Mouse (Mus musculus) embryonic facial prominence, embryonic 12.5 days (tissue): ENCODE measurements at regions not wholly inside any gene's neighbourhood (a gene's known extent, or its start where the extent isn't known, plus 50 kb on each side); places are given as distances from the start of the nearest gene placed in this dataset.
"Not testable (repeated sequence)": the region's sequence is repeated elsewhere in the genome, so short reads cannot be mapped to it uniquely, and the experiment has no call there.

Experiments
- ATAC-seq: fragments of 200-750 bp; cut with Nextera tagmentation; 2 replicates; pipeline ENCODE4 v1.8.0; 2017; ENCODE audit not compliant: insufficient number of reproducible peaks, insufficient read depth, low FRiP score, low TSS enrichment
- H3K27ac ChIP-seq: fragments of 300-500 bp; sonication (generic); 2 replicates; pipeline ENCODE4 v1.5.1; 2016; ENCODE audit warnings: mild to moderate bottlenecking
- H3K27me3 ChIP-seq: fragments of 300-500 bp; sonication (generic); 2 replicates; pipeline ENCODE4 v1.6.1; 2016; ENCODE audit warnings: mild to moderate bottlenecking, moderate library complexity
- H3K36me3 ChIP-seq: fragments of 300-500 bp; sonication (generic); 2 replicates; pipeline ENCODE4 v1.6.1; 2016; ENCODE audit warnings: mild to moderate bottlenecking
- H3K4me1 ChIP-seq: fragments of 300-500 bp; sonication (generic); 2 replicates; pipeline ENCODE4 v1.6.1; 2016
- H3K4me2 ChIP-seq: fragments of 300-500 bp; sonication (generic); replicated peaks from 2 replicates; pipeline ENCODE4 v1.6.1; 2016; ENCODE audit warnings: mild to moderate bottlenecking, moderate library complexity
- H3K4me3 ChIP-seq: fragments of 300-500 bp; sonication (generic); 2 replicates; pipeline ENCODE4 v1.5.1; 2016; ENCODE audit warnings: mild to moderate bottlenecking
- H3K9ac ChIP-seq: fragments of 300-500 bp; sonication (generic); 2 replicates; pipeline ENCODE4 v1.6.1; 2016; ENCODE audit warnings: mild to moderate bottlenecking, moderate library complexity
- H3K9me3 ChIP-seq: fragments of 300-500 bp; sonication (generic); 2 replicates; pipeline ENCODE4 v1.6.1; 2016; ENCODE audit warnings: mild to moderate bottlenecking, moderate library complexity
- WGBS: fragments of 180-500 bp; shearing (Covaris S2); methylation state at CpG from one replicate; pipeline ENCODE4 v1.1.7; 2016; 5-methylcytosine and 5-hydroxymethylcytosine counted together

GRCm38 (mm10) chr13:26119363-26119762, 650.6 kb downstream of the Hdgfl1 start:
- H3K4me2 ChIP-seq, result no peak overlapping the region
- no peaks in the 10 kb centered on the region for H3K36me3 ChIP-seq
- H3K4me1 ChIP-seq, result 0 out of 2 replicates have a peak, but pooled peaks cover 4% of the 10 kb centered on the region
- no peaks in the 10 kb centered on the region for H3K27me3 ChIP-seq
- no peak for ATAC-seq
- H3K9ac ChIP-seq, result no peak overlapping the region
- H3K9me3 ChIP-seq, result no peaks in the 10 kb centered on the region
- WGBS, result 23% methylated on average over 1 of the region's 1 CpGs
- H3K27ac ChIP-seq, result no peak overlapping the region
- H3K4me3 ChIP-seq, result no peak overlapping the region

- Histone ChIP-seq H3K9ac (no peak overlapping the region), H3K36me3 (no peaks in the 10 kb centered on the region), H3K4me3 (no peak overlapping the region), H3K9me3 (no peaks in the 10 kb centered on the region), H3K27ac (no peak overlapping the region), H3K27me3 (no peaks in the 10 kb centered on the region), H3K4me1 (0 out of 2 replicates have a peak, but pooled peaks cover under 1% of the 10 kb centered on the region), H3K4me2 (no peak overlapping the region)
- ATAC-seq, result no peak
- WGBS, result 87% methylated on average over 7 of the region's 7 CpGs
Observed at GRCm38 (mm10) chr13:26114136-26114535, 655.8 kb downstream of the Hdgfl1 start.

- not testable (repeated sequence) for H3K9me3 ChIP-seq, ATAC-seq
- 75% methylated on average over 1 of the region's 1 CpGs for WGBS
Observed at GRCm38 (mm10) chr13:26113723-26114122, 656.2 kb downstream of the Hdgfl1 start.

GRCm38 (mm10) chr13:26112579-26112978, 657.4 kb downstream of the Hdgfl1 start:
- H3K9ac ChIP-seq, result no peak overlapping the region
- no peaks in the 10 kb centered on the region for H3K36me3 ChIP-seq
- ATAC-seq, result no peak
- H3K27ac ChIP-seq, result no peak overlapping the region
- H3K4me2 ChIP-seq, result no peak overlapping the region
- H3K9me3 ChIP-seq, result no peaks in the 10 kb centered on the region
- H3K4me1 ChIP-seq, result no peaks in the 10 kb centered on the region
- no peaks in the 10 kb centered on the region for H3K27me3 ChIP-seq
- H3K4me3 ChIP-seq, result no peak overlapping the region

More at GRCm38 (mm10) chr13:26113723-26114122, 656.2 kb downstream of the Hdgfl1 start:
- H3K4me3 ChIP-seq, H3K4me1 ChIP-seq, H3K36me3 ChIP-seq, H3K9ac ChIP-seq, H3K4me2 ChIP-seq, H3K27me3 ChIP-seq, H3K27ac ChIP-seq: not testable (repeated sequence)

GRCm38 (mm10) chr13:26109013-26109412, 661.0 kb downstream of the Hdgfl1 start:
- Histone ChIP-seq H3K27ac (no peak overlapping the region), H3K9ac (no peak overlapping the region), H3K4me3 (no peak overlapping the region), H3K9me3 (no peaks in the 10 kb centered on the region), H3K27me3 (no peaks in the 10 kb centered on the region), H3K36me3 (no peaks in the 10 kb centered on the region), H3K4me1 (no peaks in the 10 kb centered on the region), H3K4me2 (no peak overlapping the region)
- WGBS, result 93% methylated on average over 2 of the region's 2 CpGs
- no peak for ATAC-seq

- 83% methylated on average over 3 of the region's 3 CpGs for WGBS
- H3K4me2 ChIP-seq, result no peak overlapping the region
- no peaks in the 10 kb centered on the region for H3K36me3 ChIP-seq
- no peaks in the 10 kb centered on the region for H3K4me1 ChIP-seq
- no peaks in the 10 kb centered on the region for H3K27me3 ChIP-seq
- H3K27ac ChIP-seq, result no peak overlapping the region
- no peak for ATAC-seq
- H3K4me3 ChIP-seq, result no peak overlapping the region
- no peaks in the 10 kb centered on the region for H3K9me3 ChIP-seq
- no peak overlapping the region for H3K9ac ChIP-seq
Observed at GRCm38 (mm10) chr13:26088727-26089126, 681.2 kb downstream of the Hdgfl1 start.

- H3K27ac ChIP-seq, result peak overlapping the region; percentile 81
- no peaks in the 10 kb centered on the region for H3K36me3 ChIP-seq
- H3K9me3 ChIP-seq, result no peaks in the 10 kb centered on the region
- no peak for ATAC-seq
- H3K4me2 ChIP-seq, result no peak overlapping the region
- H3K9ac ChIP-seq, result no peak overlapping the region
- peaks cover 11% of the 10 kb centered on the region; the same call in 1 of the 2 replicates for H3K4me1 ChIP-seq
- no peaks in the 10 kb centered on the region for H3K27me3 ChIP-seq
- 33% methylated on average over 2 of the region's 2 CpGs for WGBS
- no peak overlapping the region for H3K4me3 ChIP-seq
Observed at GRCm38 (mm10) chr13:26080814-26081213, 689.2 kb downstream of the Hdgfl1 start.

- Histone ChIP-seq H3K27me3 (no peaks in the 10 kb centered on the region), H3K36me3 (no peaks in the 10 kb centered on the region), H3K9me3 (no peaks in the 10 kb centered on the region), H3K4me3 (no peak overlapping the region), H3K27ac (peak overlapping the region; percentile 70), H3K9ac (no peak overlapping the region), H3K4me1 (peaks cover 11% of the 10 kb centered on the region; the same call in 1 of the 2 replicates), H3K4me2 (no peak overlapping the region)
- WGBS, result 16% methylated on average over 4 of the region's 4 CpGs
- no peak for ATAC-seq
Observed at GRCm38 (mm10) chr13:26080302-26080701, 689.7 kb downstream of the Hdgfl1 start.

- Histone ChIP-seq H3K27ac (peak overlapping the region; percentile 70), H3K4me3 (no peak overlapping the region), H3K27me3 (no peaks in the 10 kb centered on the region), H3K36me3 (no peaks in the 10 kb centered on the region), H3K9me3 (no peaks in the 10 kb centered on the region), H3K4me1 (peaks cover 11% of the 10 kb centered on the region; the same call in 1 of the 2 replicates), H3K9ac (no peak overlapping the region), H3K4me2 (no peak overlapping the region)
- ATAC-seq, result no peak
- 56% methylated on average over 1 of the region's 1 CpGs for WGBS
Observed at GRCm38 (mm10) chr13:26079362-26079761, 690.6 kb downstream of the Hdgfl1 start.

- whole genome bisulfite sequencing, result 21% methylated on average over 2 of the region's 2 CpGs
- H3K27me3 ChIP-seq, result no peaks in the 10 kb centered on the region
- H3K36me3 ChIP-seq, result no peaks in the 10 kb centered on the region
- no peak overlapping the region for H3K27ac ChIP-seq
- no peaks in the 10 kb centered on the region for H3K4me1 ChIP-seq
- no peak overlapping the region for H3K4me2 ChIP-seq
- H3K9ac ChIP-seq, result no peak overlapping the region
- no peak overlapping the region for H3K4me3 ChIP-seq
- no peak for ATAC-seq
- H3K9me3 ChIP-seq, result no peaks in the 10 kb centered on the region
Observed at GRCm38 (mm10) chr13:26061322-26061721, 708.6 kb downstream of the Hdgfl1 start.

GRCm38 (mm10) chr13:26037699-26038098, 732.3 kb downstream of the Hdgfl1 start:
- Histone ChIP-seq H3K4me3 (no peak overlapping the region), H3K9ac (no peak overlapping the region), H3K27ac (no peak overlapping the region), H3K36me3 (no peaks in the 10 kb centered on the region), H3K27me3 (no peaks in the 10 kb centered on the region), H3K9me3 (no peaks in the 10 kb centered on the region), H3K4me1 (no peaks in the 10 kb centered on the region), H3K4me2 (no peak overlapping the region)
- no peak for ATAC-seq

GRCm38 (mm10) chr13:26026386-26026785, 743.6 kb downstream of the Hdgfl1 start:
- Histone ChIP-seq H3K36me3 (no peaks in the 10 kb centered on the region), H3K4me1 (no peaks in the 10 kb centered on the region), H3K27me3 (no peaks in the 10 kb centered on the region), H3K9me3 (no peaks in the 10 kb centered on the region), H3K4me3 (no peak overlapping the region), H3K27ac (no peak overlapping the region), H3K9ac (no peak overlapping the region), H3K4me2 (no peak overlapping the region)
- no peak for ATAC-seq
- WGBS, result 59% methylated on average over 3 of the region's 3 CpGs

- H3K4me2 ChIP-seq, result no peak overlapping the region
- H3K27me3 ChIP-seq, result no peaks in the 10 kb centered on the region
- H3K27ac ChIP-seq, result no peak overlapping the region
- H3K9me3 ChIP-seq, result no peaks in the 10 kb centered on the region
- H3K36me3 ChIP-seq, result no peaks in the 10 kb centered on the region
- H3K9ac ChIP-seq, result no peak overlapping the region
- ATAC-seq, result no peak
- no peak overlapping the region for H3K4me3 ChIP-seq
- H3K4me1 ChIP-seq, result no peaks in the 10 kb centered on the region
Observed at GRCm38 (mm10) chr13:26024696-26025095, 745.3 kb downstream of the Hdgfl1 start.
